Mouse (Mus musculus) ES-E14 (cell line): Measurements from ENCODE around the gene Shisal2a. TPM values are rescaled to one million over a fixed set of nuclear protein-coding genes. Genes with fewer than 3 reads are reported as not detected.
"Not testable (repeated sequence)": the region's sequence is repeated elsewhere in the genome, so short reads cannot be mapped to it uniquely, and the experiment has no call there.

Experiments used
- DNase-seq: peaks from one replicate; pipeline ENCODE4 v3.0.0-alpha.2; 2013; ENCODE audit warnings: low read depth, low spot score
- H3K27ac ChIP-seq: 2 replicates; pipeline ENCODE4 v1.5.1; 2012; ENCODE audit warnings: low read depth, mild to moderate bottlenecking, low read length, moderate library complexity, mixed read lengths; ENCODE audit not compliant: poor library complexity, insufficient read depth, severe bottlenecking
- H3K36me3 ChIP-seq: 2 replicates; pipeline ENCODE4 v1.6.1; 2012; ENCODE audit warnings: mild to moderate bottlenecking, low read length, moderate library complexity, mixed read lengths; ENCODE audit not compliant: control insufficient read depth, poor library complexity, insufficient read depth, severe bottlenecking
- H3K4me1 ChIP-seq, 2 experiments: fragments of 150-350 bp in 1 of 2; sonication (generic) in 1 of 2; 2 replicates each; pipeline ENCODE4 v1.6.1; 2012; ENCODE audit warnings: low read length in 2 of 2, mild to moderate bottlenecking in 1 of 2, mixed read lengths in 1 of 2; ENCODE audit not compliant: control insufficient read depth in 2 of 2, insufficient read depth in 2 of 2, poor library complexity in 1 of 2
- H3K4me3 ChIP-seq, 2 experiments: fragments of 150-350 bp in 1 of 2; sonication (generic) in 1 of 2; 2 replicates each; pipeline ENCODE4 v1.5.1; 2012; ENCODE audit warnings: low read length in 2 of 2, low read depth in 1 of 2, mild to moderate bottlenecking in 1 of 2, mixed read lengths in 1 of 2; ENCODE audit not compliant: insufficient read depth in 1 of 2, poor library complexity in 1 of 2, severe bottlenecking in 1 of 2
- H3K9ac ChIP-seq: 2 replicates; pipeline ENCODE4 v1.6.1; 2012; ENCODE audit warnings: low read depth, mild to moderate bottlenecking, low read length, mixed read lengths; ENCODE audit not compliant: poor library complexity, insufficient read depth, severe bottlenecking
- H3K9me3 ChIP-seq: fragments of 150-350 bp; sonication (generic); 2 replicates; pipeline ENCODE4 v1.6.1; 2012; ENCODE audit warnings: low read depth, mild to moderate bottlenecking, low read length; ENCODE audit not compliant: control insufficient read depth, insufficient read depth
- CHD2 ChIP-seq: IDR thresholded peaks from 2 replicates; pipeline ENCODE4 v1.6.1; 2014; ENCODE audit warnings: mild to moderate bottlenecking, low read depth, low read length, inconsistent platforms
- HCFC1 ChIP-seq: IDR thresholded peaks from 2 replicates; pipeline ENCODE4 v1.6.1; 2012; ENCODE audit warnings: low read length, inconsistent platforms, borderline replicate concordance; ENCODE audit not compliant: insufficient read depth
- MAFK ChIP-seq: IDR thresholded peaks from 2 replicates; pipeline ENCODE4 v1.6.1; 2014; ENCODE audit warnings: mild to moderate bottlenecking, low read depth, low read length, inconsistent platforms; ENCODE audit not compliant: insufficient read depth
- ZC3H11A ChIP-seq: IDR thresholded peaks from 2 replicates; pipeline ENCODE4 v1.6.1; 2012; ENCODE audit warnings: low read depth, mild to moderate bottlenecking, inconsistent platforms, low read length, borderline replicate concordance
- ZNF384 ChIP-seq: IDR thresholded peaks from 2 replicates; pipeline ENCODE4 v1.6.1; 2012; ENCODE audit warnings: low read depth, low read length, inconsistent platforms
- in situ Hi-C, 2 experiments: fragments of 600-800 bp; cut with MboI; formaldehyde crosslinking; loops; one replicate each; pipeline ENCODE4 v1.15.1; 2025; ENCODE audit warnings: low sequenced_read_pairs in 2 of 2, inconsistent platforms in 1 of 2; ENCODE audit not compliant: unreplicated experiment in 2 of 2
- total RNA-seq: library from RNA; depleted of rRNA; stranded (reverse); fragments of 300-350 nt; gene quantifications from 2 replicates; pipeline ENCODE4 v1.2.3, GENCODE M21; 2012

Gene Shisal2a
- total RNA-seq, 1 experiment, result 1.5 TPM

DNA sequence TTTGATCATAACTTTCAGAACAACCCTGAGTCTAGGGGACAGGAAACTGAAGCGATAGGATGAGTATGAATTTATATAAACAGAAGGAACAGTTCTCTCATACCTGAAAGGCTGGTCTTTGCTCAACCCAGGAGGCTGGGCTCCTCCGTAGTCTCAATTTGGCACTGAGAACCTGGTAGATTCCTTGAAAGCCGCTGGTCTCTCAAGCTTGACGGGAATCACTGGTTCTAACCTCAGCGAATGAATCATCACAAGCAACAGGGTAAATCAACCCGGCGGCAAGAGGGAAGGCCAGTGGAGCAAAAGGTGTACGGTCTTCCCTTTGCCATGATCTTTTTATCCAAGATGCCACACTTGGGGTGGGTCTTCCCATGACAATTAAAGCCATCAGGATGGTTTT lies 25.7 kb downstream of the Shisal2a start:
- Histone ChIP-seq H3K4me3 (no peak overlapping the region), H3K27ac (no peak overlapping the region), H3K9me3 (no peaks in the 10 kb centered on the region), H3K4me1 (peaks cover 15 to 33% of the 10 kb centered on the region in 2 experiments), H3K9ac (no peak overlapping the region), H3K36me3 (no peaks in the 10 kb centered on the region)
- TF ChIP-seq ZNF384, result no peak
- no peak for TF ChIP-seq CHD2
- TF ChIP-seq HCFC1, result no peak
- TF ChIP-seq ZC3H11A, result no peak
- no peak for TF ChIP-seq MAFK
- in situ Hi-C loops, result no loop called here
- DNase-seq, result no peak

DNA sequence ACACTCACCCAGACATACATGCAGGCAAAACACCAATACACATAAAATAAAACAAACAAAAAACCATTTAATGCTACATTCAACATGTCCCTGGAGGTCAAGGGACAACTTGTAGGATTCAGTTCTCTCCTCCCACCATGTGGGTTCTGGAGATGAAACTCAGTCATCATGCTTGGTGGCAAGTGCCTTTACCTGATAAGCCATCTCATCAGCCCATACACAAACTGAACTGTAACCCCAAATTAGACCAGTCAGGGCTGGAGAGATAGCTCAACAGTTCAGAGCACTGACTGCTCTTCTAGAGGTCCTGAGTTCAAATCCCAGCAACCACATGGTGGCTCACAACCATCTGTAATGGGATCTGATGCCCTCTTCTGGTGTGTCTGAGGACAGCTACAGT lies 29.6 kb downstream of the Shisal2a start:
- H3K4me1 ChIP-seq, result peaks cover 9 to 20% of the 10 kb centered on the region in 2 experiments
- DNase-seq, H3K36me3 ChIP-seq, H3K9ac ChIP-seq, H3K27ac ChIP-seq, H3K4me3 ChIP-seq, H3K9me3 ChIP-seq, in situ Hi-C loops: not testable (repeated sequence)

DNA sequence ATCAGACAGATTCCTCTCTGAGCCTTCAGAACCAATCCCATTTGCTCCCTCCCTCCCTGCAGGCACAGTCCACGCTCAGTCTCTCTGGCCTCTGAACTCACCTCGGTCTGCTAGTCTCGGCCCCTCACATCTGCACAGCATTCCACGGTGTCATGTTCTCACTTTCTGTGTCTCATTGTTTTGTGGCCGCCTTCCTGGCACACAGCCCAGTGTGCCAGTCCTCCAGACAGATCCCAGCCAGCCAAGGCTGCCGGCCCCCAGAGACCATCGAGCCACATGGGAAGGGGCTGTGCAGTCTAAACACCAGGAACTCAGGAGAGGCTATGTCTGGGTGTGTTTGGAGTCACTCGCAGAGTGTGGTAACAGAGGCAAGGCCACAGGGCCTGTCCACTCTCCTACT lies 32.3 kb downstream of the Shisal2a start:
- TF ChIP-seq CHD2, result no peak
- Histone ChIP-seq H3K9me3 (no peaks in the 10 kb centered on the region), H3K36me3 (no peaks in the 10 kb centered on the region), H3K4me3 (peak overlapping the region in 1 of 2 experiments; percentile 26; a peak in 2 of 4 replicates), H3K4me1 (peaks cover 9 to 27% of the 10 kb centered on the region in 2 experiments), H3K9ac (0 out of 2 replicates have a peak overlapping the region, but pooled peaks have one; percentile 4), H3K27ac (no peak overlapping the region)
- DNase-seq, result no peak
- in situ Hi-C loops, result no loop called here

DNA sequence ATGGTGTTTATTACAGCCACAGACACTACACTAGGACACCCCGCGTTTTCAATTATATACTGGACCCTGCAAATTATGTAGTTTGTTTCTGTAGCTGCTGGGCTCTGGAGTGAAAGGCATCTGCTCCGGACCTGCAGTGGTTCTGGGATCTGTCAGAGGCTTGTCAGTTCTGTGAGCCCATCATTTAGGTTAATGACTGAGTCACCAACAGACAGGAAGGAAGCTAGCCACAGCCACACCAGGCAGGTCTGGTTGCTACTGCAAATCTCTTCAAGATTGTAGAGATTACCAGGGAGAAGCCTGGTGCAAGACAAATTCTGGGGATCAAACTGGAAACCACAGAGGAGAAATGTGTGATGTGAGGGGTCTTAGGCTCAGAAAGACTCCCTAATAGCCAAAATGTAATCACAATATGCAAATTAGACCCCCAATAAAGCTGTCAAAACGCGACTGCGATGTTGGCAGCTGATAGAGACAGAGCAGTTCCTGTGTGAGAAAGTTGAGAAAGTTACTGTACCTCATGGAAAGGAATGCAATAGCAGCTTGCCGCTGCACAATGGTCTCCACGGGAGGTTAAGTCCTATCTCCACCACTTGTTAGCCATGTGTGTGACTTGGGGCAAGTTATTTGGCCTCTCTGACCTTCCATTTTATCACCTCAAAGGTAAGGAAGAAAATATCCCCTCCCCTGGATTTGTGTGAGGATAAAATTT lies 33.2 kb downstream of the Shisal2a start:
- H3K9me3 ChIP-seq, result no peaks in the 10 kb centered on the region
- H3K9ac ChIP-seq, result no peak overlapping the region
- TF ChIP-seq ZC3H11A (no peak), ZNF384 (no peak)
- no peaks in the 10 kb centered on the region for H3K36me3 ChIP-seq
- no peak for DNase-seq
- no peak overlapping the region for H3K27ac ChIP-seq
- H3K4me3 ChIP-seq, result no peak overlapping the region
- in situ Hi-C loops, result no loop called here
- H3K4me1 ChIP-seq, result peaks cover 9 to 27% of the 10 kb centered on the region in 2 experiments

DNA sequence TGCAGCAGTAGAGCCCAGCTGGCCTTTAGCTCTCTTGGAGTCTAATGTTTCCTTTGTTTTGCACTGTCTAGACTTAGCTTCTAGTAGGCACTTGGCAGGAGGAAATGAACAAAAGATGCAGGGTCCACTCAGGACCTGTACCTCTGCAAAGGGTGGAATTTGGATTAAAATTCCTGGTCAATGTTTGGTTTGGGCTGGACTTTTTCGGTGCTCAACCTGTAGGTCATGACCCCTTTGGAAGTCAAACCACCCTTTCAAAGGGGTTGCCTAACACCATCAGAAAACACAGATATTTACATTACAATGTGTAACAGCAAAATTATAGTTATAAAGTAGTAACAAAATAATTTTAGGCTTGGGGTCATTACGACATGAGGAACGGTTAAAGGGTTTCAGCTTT lies 34.1 kb downstream of the Shisal2a start:
- no peak for TF ChIP-seq CHD2
- TF ChIP-seq HCFC1, result no peak
- no peak for TF ChIP-seq MAFK
- TF ChIP-seq ZC3H11A, result no peak
- no peak for TF ChIP-seq ZNF384
- Histone ChIP-seq H3K9ac (no peak overlapping the region), H3K4me3 (no peak overlapping the region), H3K4me1 (peaks cover 9 to 25% of the 10 kb centered on the region in 2 experiments), H3K36me3 (no peaks in the 10 kb centered on the region), H3K27ac (no peak overlapping the region), H3K9me3 (no peaks in the 10 kb centered on the region)
- in situ Hi-C loops, result no loop called here
- no peak for DNase-seq
